Mouse (Mus musculus) stomach, postnatal 0 days (tissue): Measurements from ENCODE around the gene Tkt.

Source experiments
- CTCF ChIP-seq: IDR thresholded peaks from 2 replicates; pipeline ENCODE4 v1.5.1; 2016; ENCODE audit warnings: antibody characterized with exemption, low read depth, mild to moderate bottlenecking, moderate library complexity
- EP300 ChIP-seq: optimal IDR thresholded peaks from 2 replicates; pipeline ENCODE3; 2016; ENCODE audit warnings: antibody characterized with exemption

DNA sequence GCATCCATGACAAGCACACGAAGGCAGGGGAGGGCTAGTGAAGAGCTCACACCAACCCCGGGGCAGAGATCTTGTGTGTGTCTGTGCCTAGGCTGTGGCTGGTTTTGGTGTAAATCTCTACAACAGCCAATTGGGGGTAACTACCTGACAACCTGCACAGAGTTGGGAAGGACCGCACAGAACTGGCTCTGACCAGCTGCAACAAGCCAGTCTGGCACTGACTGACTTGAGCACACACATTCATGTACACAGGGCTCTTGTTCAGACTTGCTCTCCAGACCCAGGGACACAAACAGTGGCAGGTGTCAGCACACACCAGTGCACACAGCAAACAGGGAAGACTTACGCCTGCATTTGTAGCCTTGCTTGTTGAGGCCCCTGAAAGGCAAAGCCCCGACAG lies 58.7 kb downstream of the Tkt start:
- TF ChIP-seq CTCF = no peak
- TF ChIP-seq EP300 = no peak
